Mouse (Mus musculus): ENCODE measurements around the gene Slc35f6.
"Not testable (repeated sequence)": the region's sequence is repeated elsewhere in the genome, so short reads cannot be mapped to it uniquely, and the experiment has no call there.

Gene Slc35f6

DNA sequence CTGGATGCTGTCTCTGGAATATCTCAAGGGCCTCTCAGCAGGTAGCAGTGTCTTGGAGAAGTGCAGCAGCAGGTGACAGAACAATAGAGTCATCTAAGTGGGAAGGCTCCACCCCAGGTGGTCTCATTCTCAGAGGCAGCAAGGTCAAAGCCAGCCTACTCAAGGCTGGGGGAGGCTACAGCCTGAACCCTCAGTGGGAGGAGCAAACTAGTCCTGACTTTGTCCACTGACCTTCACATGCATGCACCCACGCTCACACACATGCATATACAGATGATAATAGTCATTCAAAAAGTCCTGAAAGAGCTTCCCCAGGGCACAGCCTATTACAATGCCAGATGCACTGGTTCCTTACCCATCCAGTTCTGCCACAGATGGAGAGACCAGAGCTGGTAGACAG, 12.5 kb downstream of the Slc35f6 start:
- no peak for DNase-seq (ENCODE audit: low spot score)

DNA sequence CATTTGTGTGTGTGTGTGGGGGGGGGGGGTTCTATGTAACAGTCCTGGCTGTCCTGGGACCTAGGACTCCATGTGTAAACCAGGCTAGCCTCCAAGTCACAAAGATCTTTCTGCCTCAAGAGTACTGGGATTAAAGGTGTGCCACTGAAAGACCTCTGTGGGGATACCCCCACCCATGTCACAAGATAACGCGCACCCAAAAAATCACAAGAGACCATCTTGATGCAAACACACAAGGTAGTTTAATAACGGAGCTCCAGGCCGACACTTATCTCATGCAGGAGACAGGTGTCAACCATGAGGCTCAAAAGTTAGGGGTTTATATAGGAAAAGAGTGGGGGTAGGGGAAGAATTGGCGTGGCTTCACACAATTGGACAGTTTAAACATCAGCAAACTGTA, 13.1 kb downstream of the Slc35f6 start:
- DNase-seq (ENCODE audit: low spot score) = no peak

DNA sequence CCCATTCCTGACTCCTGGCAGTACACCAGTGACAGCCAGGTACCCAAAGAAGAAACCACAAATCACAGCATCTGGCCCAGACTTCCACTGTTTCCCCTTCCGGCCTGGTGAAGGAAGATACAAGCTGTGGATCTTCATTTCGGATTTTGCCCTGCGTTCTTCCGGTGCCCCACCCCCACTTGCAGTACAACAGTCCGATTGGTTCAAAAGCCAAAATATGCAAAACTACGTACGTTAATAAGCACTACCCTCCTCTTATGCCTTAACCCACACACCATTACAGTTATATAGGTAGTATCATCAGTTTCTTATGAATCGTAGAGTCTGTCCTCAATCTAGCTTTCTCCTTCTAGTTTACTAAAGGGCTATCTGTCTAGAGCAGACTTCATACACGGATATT, 17.6 kb downstream of the Slc35f6 start:
- DNase-seq (ENCODE audit: low spot score) = no peak

DNA sequence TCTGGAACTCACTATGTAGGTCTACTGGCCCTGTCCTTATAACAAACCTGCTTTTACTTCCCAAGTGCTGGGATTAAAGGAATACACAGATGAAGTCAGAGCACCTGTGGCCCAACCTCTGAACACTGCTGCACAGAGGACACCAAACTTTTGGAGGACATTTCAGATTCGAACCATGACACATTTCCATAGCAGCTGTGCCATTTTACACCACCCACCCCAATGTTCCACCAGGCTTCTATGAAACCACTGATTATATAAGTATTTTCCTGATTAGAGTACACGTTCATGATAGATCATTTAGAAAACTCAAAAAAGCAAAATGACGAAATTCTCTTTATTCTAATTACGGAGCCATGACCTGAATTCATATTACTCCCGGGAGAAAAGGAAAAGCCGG, 18.2 kb downstream of the Slc35f6 start:
- no peak for DNase-seq (ENCODE audit: low spot score)

DNA sequence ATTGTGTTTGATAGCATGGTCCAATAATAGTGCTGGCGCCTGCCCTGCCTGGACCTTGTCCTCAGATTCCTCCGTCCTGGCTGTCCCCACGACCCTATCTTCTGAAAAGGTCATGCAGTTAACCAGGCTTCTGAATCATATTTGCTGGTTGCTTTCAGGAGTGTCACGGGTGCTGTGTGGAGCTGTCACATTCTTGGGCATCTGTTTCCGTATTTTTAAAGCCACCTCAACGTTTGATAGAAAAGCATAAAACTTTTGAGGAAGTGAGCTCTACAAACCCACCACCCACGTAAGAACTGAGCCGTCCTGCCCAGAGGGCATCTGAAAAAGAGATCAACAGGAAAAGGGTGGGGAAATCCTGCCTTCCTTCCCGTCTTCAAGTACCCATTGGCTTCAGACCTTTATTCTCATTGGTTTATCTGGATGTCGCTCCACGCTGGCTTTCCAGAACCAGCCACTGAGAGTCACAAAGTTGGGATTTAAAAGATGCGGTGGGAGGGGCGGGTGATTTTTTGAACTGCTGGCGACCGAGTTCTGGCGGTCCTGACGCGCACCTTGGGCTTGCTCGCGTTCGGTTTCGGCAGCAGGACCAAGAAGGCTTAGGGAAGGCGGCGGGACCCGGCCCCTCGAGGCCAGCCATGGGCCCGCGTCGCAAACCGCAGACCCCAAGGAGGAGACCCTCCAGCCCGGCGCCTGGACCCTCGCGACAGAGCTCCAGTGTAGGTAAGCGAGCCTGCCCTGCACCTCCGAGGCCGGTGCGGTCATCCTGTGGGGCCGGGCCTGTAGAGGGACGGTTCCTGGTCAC, 18.9 kb downstream of the Slc35f6 start, which contains the start of gene Cenpa:
Cenpa (plus strand) TSS at position 387 of the 805 bp plus-strand sequence.
- DNase-seq (ENCODE audit: low spot score) = peak; percentile 96

DNA sequence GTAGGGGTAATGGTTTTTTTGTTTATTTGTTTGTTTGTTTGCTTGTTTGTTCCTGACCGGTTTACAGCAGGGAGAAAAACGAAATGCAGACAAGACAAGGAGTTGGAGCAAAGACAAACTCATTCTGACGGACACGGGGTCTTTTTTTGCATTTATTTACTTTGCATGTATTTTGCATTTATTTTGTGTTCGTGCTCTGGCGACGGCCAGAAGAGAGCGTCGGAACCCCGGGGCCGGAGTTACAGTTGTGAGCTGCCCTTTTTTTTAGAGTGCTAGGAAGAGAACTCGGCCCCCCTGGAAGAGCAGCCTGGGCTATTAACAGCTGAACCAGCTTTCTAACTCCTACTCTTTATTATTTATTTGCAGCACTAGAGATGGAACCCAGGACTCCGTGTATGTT, 19.5 kb downstream of the Slc35f6 start:
- no peak for DNase-seq (ENCODE audit: low spot score)

DNA sequence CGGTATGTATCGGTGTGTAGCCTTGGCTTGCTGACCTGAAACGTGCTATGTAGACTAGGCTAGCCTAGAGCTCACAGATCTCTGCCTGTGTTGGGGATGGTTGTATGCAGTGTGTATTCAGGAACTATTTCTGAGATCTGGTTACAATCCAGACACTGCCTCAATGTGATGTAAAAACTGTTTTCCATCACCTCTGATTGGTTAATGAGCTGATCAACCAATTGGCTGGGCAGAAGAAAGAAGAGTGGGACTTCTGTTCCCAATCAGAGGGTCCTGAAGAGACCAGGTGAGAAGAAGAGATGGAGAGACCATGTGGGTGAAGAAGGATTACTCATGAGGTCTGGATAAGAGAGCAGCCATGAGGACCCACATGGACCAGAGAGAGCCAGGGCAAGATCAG, 20.0 kb downstream of the Slc35f6 start:
- DNase-seq (ENCODE audit: low spot score) = no peak

DNA sequence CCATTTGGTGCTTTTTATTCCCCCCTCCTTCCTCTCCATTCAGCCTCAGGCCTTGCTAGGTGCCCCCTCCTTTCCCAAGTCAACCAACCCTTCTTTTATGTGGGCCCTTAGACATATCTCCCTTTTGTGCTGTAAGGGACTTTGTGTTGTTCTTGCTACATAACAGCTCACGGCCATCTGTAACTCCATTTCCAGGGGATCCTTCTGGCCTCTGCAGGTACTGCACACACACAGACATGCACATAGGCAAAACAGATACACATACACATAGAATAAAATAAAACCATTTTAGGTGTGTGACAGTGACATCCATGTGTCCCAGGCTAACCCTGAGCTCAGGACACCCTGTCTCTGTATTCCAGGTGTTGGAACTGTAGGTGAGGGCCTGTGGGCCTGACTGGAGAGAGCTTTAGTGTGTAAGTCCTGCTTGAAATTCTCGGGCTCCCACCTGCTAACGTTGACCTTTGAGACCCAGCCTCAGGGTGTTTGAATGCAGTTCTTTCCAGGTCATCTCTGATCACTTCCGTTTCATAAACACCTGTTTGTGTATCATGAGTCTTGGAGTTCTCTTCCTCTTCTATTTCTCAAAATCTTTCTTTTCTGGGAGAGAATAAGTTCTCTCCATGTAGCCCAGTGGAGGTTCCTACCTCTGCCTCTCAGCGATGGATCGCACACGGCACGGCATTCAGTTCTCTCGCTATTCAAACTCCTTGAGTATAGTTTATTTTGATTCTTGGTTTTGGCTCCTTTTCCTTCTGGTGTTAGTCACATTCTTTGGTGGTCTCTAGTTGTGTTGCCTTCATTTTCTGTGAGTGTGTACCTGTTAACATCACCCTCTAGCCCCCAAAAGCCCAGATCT, 21.1 kb downstream of the Slc35f6 start:
- no peak for DNase-seq (ENCODE audit: low spot score)

DNA sequence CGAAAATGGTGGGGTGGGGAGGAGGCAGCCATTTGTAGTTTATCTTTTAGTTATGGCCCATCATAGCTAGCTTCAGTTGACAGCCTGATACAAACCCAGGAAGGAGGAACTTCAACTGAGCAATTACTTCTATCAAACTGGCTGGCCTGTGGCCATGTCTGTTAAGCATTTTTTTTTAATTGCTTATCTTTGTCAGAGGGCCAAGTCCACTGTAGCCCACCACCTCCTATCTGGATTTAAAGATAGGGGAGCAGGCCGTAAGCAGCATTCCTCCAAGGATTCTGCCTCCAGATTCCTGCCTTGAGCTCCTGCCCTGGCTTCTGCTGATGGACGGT, 21.7 kb downstream of the Slc35f6 start:
- DNase-seq (ENCODE audit: low spot score) = no peak

DNA sequence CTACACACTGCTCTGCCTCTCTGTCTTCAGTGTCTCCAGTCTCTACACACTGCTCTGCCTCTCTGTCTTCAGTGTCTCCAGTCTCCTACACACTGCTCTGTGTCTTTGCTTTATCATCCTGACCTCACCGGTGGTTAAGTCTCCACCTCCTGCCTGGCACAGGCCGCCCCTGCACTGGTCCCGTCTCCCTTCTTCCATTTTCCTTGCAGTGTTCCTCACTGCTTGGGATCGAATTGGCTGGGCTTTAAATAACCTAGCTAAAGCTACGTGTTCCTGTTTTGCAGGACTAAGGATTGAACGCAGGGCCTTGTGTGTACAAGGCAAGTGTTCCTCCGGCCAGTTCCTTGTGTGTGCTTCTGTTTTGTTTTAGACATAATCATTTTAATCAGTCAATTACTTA, 22.4 kb downstream of the Slc35f6 start:
- DNase-seq (ENCODE audit: low spot score) = no peak

DNA sequence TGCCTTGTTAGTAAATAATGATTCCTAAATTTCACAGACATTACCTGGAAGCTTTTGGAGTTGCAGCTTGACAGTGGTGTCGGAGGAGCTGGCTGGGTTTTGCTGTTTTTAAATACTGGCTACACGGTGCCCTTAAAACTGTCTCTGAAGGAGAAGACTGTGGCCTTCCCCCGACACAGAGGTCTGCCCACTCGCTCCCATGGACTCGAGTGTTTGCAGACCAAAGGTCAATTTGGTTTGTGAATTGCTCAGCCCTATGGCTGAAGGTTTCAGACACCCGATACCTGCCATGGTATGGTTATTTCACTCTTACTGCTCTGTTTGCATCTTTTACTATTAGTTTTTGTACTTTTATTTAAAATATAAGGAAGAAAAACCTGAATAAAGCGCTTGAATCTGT, 26.3 kb downstream of the Slc35f6 start:
- DNase-seq (ENCODE audit: low spot score) = no peak

DNA sequence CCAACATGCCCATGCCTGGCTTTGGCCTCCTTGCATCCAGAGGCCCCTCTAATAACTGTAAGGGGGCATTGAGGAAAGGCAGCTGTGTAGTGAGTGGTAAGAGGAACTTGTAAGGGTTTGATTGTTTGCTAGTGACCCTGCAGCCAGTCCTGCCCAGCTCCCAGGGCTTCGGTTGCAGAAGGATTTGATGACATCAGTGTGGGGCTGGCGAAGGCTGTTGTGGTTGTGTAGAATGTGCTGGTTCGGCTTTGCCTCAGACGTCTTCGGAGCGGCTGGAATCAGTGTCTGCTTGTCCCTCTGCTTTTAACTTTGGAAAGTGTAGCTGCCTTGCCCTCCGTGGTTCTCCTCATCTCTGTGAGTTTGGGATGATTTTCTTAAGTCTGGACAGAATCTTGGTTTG, 29.1 kb downstream of the Slc35f6 start:
- no peak for DNase-seq (ENCODE audit: low spot score)

DNA sequence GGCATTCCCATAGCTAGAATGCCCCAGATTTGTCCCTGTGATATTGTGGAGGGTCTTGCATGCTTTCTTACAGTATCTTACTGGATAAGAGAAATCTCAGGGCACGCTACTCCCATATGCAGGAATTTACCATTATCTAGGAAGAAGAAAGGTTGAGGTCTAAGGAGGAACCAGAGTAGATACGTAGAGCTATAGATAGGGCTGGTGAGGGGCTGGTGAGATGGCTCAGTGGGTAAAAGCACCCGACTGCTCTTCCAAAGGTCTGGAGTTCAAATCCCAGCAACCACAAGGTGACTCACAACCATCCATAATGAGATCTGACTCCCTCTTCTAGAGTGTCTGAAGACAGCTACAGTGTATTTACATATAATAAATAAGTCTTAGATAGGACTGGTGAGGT, 30.3 kb downstream of the Slc35f6 start:
- not testable (repeated sequence) for DNase-seq (ENCODE audit: low spot score)

DNA sequence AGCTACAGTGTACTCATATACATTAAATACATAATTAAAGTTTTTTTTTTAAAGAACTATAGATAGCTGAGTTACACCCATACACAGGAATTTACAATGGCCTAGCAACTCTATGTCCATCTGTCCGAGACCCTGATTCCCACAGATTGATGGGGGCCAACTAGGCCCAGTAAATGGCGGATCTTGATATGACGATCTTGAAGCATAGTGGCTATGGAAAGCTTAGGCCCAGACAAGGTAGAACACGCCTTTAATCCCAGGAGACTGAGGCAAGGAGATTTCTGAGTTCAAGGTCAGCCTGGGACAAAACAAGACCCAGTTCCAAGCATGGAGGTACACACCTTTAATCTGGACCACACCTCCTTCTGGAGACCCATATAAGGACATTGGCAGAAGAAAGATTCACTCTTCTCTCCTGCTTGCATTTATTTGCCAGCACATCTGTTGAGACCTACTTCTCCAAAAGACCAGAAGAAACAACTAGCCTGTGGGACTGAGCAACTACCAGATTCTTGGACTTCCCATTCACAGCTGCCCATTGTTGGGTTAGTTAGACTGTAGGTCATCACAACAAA, 31.1 kb downstream of the Slc35f6 start:
- DNase-seq (ENCODE audit: low spot score) = no peak

DNA sequence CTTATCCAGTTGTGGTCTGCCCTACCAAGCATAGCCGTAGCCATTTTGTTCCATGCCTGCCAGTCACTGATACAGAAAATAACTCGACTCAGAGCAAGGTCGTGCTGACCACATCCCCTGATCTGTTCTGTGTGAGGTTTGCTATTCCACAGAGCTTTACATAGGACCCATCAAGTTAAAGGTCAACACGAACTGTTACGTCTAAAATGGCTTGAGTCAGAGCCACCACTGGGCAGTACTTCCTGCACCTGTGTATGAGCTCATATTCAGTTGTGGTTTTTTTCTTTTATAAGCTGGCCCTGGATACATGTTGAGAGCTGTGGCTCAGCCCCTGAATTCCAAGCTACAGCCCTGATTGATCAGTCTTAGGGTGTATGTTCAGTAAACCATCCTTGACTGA, 31.9 kb downstream of the Slc35f6 start:
- no peak for DNase-seq (ENCODE audit: low spot score)

DNA sequence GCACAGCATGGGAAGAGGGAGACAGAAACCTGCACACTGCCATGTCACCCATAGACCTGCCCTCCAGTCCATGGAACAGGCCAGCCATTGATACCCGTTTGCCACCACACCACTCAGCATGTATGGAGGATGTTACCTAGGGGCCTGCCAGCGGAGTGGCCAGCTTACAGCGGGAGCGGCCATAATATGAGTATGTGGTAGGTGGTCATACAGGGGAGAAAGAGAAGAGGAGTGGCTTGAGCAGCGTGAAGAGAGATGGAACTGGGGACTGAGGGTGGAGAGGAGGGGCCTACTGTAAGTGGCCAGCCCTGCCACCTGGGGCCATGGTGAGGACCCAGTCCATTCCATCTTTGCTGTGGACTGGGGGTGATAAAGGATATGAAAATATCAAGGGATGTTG, 34.2 kb downstream of the Slc35f6 start:
- DNase-seq (ENCODE audit: low spot score) = no peak

DNA sequence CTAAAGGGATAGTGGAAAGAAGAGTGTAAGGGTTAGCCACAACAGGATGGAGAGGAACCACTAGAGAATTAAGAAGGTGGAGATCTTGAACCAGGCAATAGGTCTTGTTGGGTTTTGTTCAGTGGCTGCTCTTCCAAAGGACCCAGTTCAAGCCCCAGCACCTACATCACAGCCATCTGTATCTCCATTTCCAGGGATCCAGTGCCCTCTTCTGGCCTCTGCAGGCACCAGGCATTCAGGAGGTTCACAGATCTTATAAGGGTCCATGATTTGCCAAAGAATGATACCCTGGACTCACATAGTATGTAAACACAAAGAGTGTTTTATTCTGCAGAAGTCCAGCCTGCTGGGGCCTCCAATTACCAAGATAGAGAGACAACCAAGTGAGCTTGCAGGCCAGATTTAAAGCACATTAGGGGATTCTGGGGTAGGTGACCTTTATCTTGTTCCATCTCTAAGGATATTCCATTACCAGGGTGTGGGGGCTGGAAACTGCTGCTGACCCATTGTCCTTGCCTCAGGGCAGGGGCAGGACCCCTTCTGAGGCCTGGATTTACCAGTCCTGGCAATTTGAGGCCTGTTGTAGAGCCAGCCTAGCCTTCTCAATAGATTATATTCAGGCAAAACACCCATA, 35.4 kb downstream of the Slc35f6 start:
- no peak for DNase-seq (ENCODE audit: low spot score)

DNA sequence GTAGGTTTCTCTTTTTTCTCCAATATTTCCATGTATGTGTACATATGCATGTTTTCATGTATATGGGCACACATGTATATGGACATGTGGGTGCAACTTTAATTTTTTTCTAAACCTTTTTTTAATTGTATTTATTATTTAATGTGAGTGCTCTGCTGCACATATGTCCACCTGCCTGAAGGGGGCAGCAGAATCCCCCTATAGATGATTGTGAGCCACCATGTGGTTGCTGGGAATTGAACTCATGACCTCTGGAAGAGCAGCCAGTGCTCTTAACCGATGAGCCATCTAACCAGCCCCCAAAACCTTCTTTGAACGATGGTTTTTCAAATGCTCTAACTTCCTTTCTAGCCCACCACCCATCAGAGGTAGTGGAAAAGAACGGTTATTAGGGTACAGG, 36.3 kb downstream of the Slc35f6 start:
- no peak for DNase-seq (ENCODE audit: low spot score)

DNA sequence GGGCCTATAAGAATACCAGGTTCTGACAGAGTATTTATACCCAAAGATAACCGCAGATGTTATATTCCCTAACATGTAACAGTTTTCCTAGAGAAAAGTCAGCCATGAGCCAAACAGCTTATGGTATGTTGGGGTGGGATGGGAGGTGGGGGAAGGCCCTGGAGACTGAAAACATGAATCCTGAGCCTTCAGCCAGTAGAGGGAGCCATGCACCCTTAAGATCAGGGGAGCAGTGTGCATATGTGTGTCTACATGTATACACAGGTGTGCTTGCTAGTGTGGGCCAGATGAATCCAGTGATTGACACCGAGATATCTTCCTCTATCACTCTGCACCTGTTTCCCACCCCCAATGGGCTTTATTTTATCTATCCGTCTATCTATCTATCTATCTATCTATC, 39.0 kb downstream of the Slc35f6 start:
- DNase-seq (ENCODE audit: low spot score) = peak; percentile 58

DNA sequence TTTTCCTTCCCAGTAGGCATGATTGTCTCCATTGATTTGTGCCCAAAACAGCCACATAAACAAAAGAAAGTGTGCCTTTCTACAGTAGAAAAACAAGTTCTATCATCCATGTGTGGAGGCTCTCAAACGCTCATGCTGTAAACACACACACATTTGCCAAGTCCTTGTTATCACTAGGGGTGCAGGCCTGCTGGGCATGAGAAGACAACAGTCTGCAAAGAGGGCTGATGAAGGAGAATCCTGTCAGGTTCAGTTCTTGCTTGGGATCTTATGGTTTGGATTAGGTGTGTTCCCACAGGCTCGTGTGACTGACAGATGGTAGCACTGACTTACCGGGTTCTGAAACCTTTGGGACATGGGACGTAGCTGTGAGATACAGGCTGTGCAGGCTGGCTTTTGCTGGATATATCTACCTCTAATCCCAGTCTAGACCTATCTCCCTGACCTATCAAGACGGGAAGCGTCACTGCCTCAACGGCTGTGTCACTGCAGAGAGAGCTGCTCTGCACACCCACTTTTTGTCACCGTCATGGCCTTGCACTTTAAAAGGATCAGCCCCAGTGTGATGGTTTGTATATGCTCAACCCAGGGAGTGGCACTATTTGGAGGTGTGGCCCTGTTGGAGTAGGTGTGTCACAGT, 52.7 kb downstream of the Slc35f6 start:
- no peak for DNase-seq (ENCODE audit: low spot score)

DNA sequence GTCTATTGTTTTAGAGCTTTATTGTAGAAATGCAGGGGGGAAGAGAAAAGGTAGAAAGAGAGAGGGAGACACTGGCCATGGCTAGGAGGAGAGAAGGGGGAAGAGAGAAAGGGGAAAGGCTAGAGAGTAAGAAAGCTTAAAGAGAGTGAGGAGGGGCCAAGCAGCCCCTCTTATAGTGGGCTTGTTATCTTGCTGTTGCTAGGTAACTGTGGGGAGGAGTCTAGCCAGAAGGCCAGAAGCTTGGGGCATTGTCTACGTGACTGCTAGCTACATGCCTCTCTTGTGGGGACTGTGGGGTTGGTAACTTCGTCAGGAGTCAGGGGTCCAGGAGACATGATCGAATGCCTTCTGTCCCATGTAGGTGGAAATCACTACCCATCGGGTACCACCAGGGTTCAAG, 53.6 kb downstream of the Slc35f6 start:
- DNase-seq (ENCODE audit: low spot score) = not testable (repeated sequence)

DNA sequence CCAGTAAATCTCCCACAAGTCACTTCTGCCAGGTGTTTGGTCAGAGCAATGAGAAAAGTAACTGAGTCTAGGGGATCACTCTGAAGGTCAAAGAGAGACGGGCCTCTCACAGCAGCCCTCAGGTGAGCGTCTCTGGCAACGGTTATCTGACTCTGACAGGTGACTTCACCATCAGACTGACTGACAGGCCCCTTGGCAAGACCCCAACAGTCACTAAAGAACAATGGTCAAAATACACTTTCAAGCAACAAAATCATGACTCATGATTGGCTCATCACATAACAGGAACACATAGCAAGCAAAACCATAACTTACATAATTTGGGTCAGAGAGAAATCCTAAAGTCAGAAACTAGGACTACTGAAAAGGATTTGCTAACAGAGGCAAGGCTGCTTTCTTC, 54.1 kb downstream of the Slc35f6 start:
- no peak for DNase-seq (ENCODE audit: low spot score)
